Mouse (Mus musculus): ENCODE measurements around the gene CK137956. TPM values are rescaled to one million over a fixed set of nuclear protein-coding genes. Genes with fewer than 3 reads are reported as not detected.

CK137956 gene
- total RNA-seq (2022), result under 1 TPM in 1 of 4 experiments, not detected in 3; 0.10 TPM

DNA sequence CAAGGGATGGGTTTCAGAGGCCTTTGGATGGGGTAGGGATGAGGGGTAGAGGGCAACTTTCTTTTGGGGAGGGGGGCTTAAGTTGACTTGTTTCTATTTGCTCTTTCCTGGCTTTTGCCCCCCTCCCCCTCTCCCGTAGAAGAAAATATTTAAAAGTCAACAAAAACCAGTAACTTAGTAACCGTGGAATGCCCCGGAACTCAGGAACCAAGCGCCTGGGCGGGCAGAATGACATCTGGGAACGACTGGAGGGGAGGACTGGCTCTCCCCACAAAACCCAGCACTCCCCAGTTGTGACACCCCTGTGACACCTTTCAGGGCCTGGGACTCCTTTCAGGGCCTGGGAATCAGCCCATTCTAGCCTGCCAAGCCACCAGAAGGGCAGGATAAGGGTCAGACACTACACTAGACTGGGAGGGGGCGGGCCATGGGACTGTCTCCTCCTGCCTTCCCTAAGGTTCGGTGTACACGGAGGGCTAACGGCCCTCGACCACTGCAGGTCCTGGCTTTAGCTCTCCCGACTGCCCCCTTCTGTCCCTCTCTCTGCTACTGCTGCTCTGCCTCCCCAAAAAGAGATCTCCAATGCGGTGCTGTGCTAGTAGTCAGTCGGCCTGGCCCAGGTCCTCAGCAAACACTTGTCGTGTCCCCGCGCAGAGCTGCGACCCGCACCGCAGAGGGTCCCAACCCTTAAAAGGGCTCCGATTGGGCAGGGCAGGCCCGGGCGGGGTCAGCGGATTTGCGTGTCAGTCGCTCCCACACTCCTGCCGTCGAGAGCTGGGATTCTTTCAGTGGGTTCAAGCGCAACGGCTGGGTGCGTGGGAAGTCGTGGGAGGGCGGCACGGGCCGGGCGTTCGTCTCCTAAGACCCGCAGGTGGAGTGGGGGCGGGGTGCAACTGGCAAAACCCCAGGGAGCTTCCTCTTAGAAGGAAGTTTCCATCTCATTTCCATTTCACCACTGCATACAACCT, at the start of gene CK137956:
Gene CK137956, minus strand, starts transcription at position 51 of the 968 bp plus-strand sequence.
- no peak for DNase-seq

DNA sequence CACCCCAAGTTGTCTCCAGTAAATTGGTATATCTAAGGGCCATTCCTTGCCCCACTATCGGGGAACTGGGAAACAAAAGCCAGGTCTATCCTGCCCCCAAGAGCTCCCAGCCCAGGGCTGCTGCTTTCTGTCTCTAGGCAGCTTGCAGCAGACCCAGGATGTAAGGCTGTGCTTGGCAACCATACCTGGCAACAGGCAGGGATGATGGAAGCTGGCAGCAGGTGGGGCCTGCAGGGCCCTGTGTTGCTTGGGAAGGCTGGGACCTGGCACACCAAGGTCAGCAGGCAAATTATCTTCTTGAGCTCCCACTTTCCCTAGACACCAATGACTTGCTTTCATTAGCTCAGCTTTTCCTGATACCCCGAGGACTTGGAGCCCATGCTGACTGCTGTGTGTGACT, 48.7 kb upstream of the CK137956 start:
- no peak for DNase-seq

DNA sequence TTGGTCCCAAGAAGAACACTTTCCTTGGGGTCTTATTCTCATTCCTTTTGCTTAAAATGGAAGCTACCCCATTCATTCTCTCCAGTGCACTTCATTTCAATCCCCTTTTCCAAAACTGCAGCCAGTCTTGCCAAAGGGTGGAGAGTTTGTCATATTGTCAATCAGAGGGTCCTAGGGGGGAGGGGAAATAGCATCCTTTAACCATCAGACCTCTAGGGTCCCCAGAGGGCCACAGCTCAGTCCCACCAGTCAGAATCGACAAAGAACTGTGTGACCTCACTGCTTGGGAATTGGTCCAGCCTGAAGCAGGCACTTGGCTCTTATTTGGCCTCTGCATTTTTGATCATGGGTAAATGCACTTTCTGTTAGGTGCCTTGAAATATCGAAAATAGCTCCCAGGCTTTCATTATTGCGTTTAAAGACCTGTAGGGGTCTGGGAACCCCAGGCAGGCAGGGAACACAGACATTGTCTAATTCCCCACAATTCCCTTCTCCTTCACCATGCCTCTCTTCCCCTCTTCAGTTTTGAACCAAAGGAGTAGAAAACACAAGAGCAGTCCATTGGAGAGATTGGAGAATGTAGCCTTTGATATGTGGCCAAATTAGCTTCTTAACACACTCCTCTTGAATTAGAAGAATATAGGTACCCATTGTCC, 34.2 kb upstream of the CK137956 start:
- no peak for DNase-seq

DNA sequence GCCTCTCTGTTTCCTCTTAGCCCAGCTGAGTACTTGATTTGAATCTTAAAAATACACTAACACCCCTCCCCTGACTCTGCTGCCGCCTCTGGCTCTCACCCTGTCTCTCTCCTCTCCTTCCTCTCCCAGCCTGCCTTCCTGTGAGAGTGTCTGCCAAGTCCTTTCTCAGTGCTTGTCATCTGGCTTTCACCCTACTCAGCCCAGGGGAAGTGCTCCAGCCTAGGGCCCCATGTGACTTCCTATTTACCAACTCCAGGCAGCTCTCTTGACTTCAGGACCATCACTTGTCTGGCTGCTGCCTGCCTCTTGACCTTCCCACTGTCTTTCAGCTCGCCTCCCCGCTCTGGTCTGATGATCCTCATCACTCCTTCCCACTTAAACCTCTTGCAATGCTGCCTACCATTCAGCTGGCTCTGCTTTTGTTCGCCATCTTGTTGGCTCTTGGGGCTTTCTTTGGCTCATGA, 31.9 kb upstream of the CK137956 start:
- DNase-seq, result no peak

DNA sequence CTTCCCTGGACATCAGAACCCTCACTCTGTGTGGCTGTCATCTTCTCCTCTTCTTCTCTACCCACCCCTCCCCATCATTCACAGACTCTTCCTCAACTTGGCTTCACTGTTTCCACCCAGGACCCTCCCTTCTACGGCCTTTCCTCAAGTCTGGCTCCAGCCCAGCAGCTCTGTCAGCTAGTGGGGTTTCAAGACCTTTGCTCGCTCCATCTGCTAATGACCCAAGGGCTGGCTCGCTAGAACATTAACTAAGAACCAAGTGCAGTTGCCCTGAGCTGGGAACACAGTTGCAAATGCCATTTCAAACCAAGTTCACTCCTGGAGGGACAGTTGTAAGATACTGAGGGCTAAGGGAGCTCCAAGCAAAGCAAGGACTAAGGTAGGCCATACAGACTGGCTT, 28.5 kb upstream of the CK137956 start:
- DNase-seq, result no peak

DNA sequence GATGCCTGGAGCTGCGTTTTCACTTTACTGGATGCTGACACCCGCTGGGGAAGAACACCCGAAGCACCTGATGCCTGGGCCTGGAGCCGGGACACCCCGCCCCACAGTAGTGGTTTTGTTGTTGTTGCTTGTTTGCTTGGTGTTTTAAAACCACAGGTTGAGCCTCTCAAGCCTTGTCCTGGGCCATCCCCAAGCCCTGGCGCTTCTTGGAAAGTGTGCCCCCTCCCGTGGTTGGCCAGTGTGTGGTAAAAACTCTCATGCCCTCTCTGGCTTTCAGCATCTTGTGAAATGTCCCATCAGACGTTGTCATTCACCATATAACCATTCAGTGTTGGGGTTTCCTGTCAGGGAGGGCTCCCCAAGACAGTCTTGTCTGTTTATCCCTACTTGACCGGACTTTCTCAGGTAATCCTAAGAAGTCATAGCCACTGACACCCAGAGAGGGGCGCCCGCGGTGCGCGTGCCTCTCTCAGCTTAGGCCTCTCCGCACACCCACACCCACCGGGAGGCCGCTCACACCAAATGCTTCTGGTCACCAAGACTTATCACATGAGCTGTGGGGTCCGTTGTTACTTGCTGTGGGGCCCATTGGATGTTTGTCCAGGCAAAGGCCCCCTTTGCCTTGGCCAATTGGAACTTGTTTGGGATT, 18.7 kb upstream of the CK137956 start:
- no peak for DNase-seq

DNA sequence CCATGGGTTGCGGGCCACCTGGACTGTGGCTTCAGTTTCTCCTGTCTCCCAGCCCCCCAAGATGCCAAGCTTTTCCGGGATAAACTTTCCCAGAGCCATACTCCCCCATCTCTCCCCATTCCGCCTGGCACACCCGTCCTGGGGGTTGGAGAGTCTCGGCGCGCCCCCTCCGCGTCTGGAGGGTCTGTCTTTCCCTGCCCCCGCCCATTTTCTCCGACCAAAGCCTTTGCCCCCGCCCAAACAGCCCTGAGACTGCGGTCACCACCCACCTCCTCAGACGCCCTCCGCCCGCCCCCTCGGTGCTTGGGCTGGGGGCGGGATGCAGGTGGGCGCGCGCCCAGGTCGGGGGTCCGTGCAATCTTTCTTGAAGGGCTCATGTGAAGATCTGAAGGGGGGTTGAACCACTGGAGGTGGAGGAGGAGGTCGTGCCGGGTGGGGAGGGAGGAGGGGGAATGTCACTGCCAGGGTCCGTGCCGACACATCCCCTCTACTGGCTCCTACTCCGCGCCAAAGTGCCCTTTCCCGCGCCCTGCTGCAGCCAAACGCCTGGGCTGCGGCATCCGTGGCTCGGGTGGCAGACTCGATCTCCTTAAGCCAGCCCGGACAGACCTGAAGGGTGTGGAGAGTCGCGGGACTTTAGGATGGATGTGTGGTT, 17.9 kb upstream of the CK137956 start:
- DNase-seq, result no peak

DNA sequence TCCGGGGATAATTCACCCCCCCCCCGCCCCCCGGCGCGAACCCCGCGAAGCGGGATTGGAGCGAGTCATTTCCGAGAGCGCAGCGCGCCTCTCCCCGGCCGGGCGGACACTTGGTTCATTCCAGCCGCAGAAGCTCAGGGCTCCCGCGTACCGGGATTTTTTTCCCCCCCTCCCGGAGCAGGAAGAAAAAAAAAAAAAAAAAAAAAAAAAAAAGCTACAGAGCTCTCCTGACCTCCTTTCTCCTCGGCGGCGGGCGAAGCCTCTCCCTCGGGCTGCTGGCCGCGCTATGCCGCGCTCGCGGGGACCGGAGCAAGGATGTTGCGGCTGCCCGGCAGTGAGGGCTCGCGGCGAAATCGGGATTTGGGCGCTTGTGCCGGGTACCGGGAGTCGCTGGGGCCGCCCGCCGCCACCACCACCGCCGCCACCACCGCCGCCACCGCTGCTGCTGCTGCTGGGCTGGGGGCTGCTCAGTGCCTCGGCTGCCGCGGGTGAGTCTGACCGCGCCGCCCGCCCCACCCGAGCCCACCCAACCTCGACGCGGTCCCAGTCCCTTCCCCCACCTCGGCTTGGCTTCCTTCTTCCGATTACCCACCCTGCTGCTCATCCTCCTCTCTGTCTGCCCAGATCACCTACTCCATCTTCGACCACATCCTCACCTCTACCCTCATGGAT, 17.2 kb upstream of the CK137956 start, which contains the start of gene Csmd2:
Gene Csmd2, plus strand, starts transcription at position 74 of the 672 bp plus-strand sequence.
- DNase-seq, result no peak

DNA sequence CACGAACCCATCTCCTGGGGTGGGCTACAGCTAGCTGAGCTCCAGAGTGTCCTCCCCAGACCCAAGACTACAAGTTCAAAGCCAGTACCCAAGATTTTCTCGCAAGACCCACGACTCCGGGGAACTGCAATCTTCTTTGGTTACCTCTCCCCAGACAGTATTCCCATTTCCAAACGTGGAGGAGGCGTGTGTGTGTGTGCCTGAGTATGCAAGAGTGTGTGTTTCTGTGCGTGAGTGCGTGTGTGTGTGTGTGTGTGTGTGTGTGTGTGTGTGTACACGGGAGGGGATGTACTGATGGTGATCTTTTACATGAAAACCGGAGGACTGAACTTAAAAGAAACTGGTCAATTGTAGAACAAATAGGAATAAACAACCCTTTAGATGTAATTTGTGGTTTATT, 16.5 kb upstream of the CK137956 start:
- no peak for DNase-seq

DNA sequence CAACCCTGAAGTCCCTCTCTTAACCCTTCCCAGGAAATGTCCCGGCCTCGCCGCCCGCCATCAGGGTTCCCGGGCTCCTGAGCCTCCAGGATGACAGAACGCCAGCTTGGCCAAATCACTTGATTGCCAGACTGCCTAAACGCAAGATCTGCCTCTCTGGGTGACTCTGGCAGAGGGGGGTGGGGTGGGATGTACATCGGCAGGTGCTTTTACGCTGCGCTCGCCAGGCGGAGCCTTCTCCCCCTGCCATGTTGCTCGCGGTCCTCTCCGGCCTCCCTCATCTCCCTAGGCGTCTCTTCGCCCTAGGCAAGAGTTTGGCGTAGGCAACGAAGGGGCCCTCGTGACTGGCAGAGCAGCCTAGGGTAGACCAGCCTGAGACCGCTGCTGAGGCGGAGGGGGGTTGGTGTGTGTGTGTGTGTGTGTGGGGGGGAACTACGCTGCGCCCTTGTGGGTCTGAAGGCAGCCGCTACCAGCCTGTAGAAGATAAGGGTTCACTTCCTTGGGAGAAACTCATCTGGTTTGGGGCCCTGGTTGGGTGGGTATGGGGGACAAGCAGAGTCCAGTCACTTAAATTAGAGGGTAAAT, 15.8 kb upstream of the CK137956 start:
- DNase-seq, result no peak

DNA sequence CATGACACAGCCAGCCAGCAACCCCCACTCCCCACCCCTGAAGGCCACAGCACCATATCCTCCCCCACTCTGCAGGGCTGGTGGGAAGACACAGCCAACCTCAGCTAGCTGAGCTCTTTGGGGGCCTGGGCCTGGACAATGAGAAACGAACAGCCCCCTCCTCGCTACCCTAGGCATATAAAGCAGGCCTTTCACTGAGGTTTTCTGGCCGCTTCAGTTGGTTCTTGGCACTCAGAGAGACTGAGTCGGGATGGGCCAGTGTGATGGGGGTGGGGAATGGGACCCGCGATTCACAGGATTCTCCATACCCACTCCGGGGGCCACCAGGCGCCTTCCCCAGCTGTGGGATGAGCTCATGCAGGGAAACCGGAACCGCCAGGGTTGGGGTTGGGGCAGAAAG, 15.1 kb upstream of the CK137956 start:
- DNase-seq, result no peak

DNA sequence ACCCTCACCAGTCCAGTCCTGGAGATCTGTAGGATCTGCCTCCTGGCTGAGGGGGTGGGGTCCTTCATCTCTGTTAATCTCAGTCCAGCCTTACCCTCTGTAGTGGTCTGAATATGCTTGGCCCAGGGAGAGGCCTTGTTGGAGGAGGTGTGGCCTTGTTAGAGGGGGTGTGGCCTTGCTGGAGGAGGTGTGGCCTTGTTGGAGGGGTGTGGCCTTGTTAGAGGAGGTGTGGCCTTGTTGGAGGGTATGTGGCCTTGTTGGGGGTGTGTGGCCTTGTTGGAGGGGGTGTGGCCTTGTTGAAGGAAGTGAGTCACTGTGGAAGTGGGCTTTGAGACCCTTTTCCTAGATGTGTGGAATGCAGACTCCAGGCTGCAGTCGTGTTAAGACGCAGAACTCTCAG, 13.7 kb upstream of the CK137956 start:
- no peak for DNase-seq

DNA sequence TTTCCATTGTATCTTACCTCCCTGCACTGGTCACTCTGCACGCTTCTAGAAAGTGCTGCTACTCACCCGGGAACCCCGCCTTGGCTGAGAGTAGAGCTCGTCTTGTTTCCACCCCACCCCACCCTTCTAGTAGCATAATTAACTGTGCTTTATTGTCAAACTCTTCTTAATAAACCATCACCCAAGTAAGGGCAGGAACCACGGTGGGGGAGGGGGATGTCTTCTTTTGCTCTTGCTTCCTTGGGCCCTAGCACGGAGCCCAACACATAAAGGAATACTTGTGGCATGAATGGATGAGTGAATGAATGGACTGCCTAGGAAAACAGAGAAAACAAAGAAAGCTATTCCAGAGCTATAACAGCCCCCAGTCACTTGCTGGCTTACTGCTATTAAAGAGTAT, 10.4 kb upstream of the CK137956 start:
- DNase-seq, result no peak

DNA sequence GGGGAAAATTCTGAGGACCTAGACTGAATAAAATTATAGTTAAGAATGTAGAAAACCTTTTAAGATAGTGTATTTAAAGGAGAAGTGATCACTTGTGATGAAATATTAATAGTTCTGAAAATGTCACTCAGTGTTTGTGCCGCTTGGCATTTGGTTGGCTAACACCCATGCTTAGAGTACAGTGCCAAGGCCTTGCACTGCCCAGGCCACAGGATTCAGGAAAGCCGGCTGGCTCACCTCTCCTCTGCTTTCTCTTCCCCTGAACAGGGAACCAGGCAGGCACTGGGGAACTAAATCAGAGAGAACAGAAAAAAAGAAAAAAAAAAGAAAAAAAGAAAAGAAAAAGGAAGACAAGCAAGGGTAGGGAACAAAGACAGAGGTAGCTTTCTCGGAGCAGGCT, 2.2 kb upstream of the CK137956 start:
- DNase-seq, result no peak

DNA sequence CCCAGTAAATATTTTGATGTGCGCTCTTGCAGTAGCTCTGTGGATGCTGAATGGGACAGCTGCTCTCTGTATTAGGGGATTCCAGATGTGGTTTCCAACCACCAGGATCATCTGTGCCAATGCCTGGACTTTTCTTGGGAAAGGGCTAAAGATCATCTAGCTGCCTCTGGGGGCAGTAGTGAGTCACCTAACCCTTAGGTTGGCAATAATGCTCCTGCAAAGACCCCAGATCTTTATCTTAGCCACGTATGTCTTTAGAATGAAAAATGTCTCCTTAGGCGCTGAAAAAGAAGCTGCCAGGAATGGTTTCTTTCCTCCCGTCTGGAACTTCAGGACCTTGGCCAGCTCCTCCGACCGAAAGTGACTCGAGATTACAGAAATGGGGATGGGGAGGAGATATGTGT, 731 bp downstream of the CK137956 start:
- DNase-seq, result no peak

DNA sequence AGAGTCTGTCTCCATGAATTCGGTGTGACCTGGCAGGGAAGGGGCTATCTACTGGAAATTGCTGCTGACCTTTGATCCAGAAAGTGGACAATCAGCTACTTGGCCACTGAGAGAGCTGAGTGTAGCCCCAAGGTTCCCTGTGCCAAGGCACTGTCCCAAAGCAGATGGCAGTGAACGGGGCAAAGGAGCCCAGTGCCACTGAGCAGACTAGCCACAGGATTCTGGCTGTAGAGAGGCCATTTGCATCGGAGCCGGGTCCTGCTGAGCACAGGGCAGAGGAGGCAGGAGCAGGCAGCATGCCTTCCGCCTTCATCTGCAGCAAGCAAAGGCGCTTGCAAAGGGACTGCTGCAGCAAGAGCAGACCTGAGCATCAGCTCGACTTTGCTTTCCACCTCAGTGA, 1.6 kb downstream of the CK137956 start:
- no peak for DNase-seq

DNA sequence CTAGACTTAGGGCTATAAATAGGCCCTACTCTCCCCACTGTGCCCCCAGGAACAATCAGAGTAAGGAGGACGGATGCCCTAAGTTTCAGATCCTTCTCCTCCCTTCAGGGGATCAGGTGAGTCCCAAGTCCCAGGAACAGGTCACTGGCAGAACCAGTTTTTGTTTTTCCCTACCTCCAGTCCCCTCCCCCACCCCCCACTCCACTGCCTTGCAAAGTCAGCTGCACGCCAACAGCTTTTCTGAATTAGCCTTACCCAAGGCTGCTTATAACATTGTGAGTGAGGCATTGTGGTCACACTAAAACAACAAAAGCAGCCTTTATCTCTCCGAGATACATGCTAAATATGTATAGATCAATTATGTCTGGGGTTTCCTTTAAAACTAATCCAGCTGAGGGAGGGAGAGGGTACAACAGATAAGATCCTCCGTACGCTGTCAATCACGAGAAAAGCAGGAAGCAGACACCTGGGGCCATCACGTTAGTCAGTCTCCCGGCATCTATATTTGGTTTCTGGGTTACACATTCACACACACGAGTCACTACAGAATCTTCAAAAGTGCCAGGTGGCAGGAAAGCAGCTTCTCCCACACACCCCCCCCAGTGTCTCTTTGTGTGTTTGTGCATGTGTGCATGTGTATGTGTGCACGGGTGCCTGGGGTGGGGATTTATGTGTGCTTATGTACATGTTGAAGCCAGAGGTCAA, 17.6 kb downstream of the CK137956 start:
- DNase-seq, result no peak

DNA sequence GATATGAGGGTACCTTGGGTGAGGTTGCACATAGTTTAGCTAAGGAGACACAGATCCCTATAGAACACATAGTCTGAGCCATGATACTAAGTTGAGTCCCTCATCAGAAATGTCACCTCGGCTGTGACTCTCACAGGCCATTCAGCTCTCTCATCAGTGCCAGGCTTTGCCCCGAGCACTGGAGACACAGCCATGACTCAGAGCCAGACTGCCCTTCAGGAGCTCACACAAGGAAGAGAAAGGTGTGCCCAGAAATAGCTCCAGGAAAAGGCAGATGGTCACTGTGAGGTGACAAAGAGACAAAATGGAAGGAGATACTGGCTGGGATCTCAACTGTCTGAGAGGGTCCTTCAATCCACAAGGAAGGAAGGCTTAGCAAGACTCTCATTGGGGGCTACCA, 23.1 kb downstream of the CK137956 start:
- no peak for DNase-seq

DNA sequence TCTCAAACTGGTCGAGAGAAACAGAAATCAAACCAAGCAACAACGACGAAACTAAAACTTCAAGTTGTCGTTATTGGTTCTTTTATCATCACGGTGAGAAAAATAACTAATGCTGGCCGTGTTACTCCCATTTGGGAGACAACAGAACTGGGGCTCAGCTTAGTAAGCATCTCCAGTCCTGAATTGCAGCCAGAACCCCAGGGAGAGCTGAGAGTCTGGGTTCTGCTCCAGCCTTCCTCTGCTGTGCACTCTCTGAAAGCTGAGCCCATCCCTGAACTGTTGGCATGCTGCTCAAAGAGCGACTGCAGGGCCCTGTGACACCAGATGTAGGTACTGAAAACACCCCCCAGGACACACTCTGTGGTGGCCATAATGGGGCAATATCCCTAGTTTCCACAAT, 33.3 kb downstream of the CK137956 start:
- no peak for DNase-seq

DNA sequence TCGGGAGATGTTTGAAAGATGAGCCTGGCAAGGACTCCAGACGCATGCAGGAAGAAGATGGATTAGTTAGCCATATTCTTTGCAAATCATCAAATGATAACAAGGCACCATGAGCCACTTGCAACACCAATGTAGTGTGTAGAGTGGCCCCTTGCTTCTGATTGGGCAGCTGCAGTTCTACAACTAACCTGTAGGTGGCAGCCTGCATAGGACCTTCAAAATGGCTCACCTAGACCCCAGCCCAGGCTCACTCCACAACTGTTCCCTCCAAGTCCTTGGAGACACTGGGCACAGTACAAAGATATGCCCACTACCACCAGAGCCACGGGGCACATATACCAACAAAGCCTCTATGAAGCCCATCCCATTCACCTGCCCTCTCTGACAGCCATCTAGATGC, 35.4 kb downstream of the CK137956 start:
- no peak for DNase-seq

DNA sequence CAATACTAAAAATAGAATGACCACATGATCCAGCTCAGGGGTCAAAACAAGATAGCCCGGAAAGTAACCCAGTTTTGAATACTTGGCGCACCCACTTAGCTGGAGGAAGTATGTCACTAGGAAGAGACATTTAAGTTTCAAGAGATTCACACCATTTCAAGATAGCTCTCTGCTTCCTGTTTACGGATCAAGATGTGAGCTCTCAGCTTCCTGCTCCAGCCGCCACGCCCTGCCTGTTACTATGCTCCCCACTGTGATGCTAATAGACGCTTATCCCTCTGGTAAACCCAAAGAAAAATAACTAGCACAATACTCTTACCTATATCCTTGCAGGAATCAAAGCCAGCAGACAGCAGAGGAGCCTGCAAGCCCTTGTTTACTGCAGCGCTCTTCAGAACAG, 57.2 kb downstream of the CK137956 start:
- no peak for DNase-seq

Measured in adrenal gland, adult 8-10 months (tissue).